Mouse (Mus musculus): Measurements from ENCODE around the gene Amt. TPM values are rescaled to one million over a fixed set of nuclear protein-coding genes. Genes with fewer than 3 reads are reported as not detected.

Gene Amt
- polyA plus RNA-seq, 1 experiment from 2014 or later: 35.9 TPM

DNA sequence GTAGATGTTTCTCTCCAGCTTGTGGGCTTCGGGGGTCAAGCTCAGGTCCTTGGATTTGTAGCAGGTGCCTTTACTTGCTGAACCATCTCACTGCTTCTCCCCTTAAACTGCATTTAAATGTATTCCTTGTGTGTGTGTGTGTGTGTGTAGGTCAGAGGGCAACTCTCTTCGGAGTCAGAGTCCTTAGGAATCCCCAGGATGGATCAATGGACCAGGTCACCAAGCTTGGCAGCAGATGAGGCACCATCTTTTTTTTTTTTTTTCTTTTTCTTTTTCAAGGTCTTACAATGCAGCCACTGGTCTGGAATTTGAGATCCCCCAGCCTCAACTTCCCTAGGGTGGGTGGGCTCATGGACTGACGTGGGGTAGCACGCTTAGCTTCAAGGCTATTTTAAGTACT is 47.8 kb downstream of the Amt start:
- Histone ChIP-seq H3K36me3 (replicated peaks) (peaks cover 11% of the 10 kb centered on the region), H3K9me3 (no peaks in the 10 kb centered on the region), H3K27me3 (replicated peaks; ENCODE audit: low read depth, poor library complexity, severe bottlenecking) (no peaks in the 10 kb centered on the region), H3K4me1 (peaks cover 48% of the 10 kb centered on the region), H3K4me3 (no peak overlapping the region), H3K27ac (replicated peaks) (no peak overlapping the region)
- no peak for DNase-seq (ENCODE audit: low spot score)
- WGBS: 82% methylated on average over 4 of the region's 4 CpGs

DNA sequence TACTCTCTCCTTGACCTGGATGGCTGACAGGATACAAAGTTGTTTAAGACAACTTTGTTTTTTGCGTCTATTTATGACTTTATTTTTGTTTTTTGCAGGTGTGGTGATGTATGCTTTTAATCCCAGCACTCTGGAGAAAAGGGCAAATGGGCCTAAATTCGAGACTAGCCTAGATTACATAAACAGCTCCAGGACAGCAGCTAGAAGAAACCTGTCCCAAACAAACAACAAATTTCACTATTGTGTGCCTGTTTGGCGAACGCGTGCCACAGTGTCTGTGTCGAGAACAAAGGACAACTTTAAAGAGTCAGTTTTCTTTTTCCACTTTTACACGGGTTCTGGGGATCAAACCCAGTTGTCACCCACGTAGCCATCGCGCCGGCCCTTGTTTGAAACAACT is 50.4 kb downstream of the Amt start:
- Histone ChIP-seq H3K9me3 (no peaks in the 10 kb centered on the region), H3K36me3 (replicated peaks) (peaks cover 28% of the 10 kb centered on the region)
- 9% methylated on average over 11 of the region's 11 CpGs for WGBS

DNA sequence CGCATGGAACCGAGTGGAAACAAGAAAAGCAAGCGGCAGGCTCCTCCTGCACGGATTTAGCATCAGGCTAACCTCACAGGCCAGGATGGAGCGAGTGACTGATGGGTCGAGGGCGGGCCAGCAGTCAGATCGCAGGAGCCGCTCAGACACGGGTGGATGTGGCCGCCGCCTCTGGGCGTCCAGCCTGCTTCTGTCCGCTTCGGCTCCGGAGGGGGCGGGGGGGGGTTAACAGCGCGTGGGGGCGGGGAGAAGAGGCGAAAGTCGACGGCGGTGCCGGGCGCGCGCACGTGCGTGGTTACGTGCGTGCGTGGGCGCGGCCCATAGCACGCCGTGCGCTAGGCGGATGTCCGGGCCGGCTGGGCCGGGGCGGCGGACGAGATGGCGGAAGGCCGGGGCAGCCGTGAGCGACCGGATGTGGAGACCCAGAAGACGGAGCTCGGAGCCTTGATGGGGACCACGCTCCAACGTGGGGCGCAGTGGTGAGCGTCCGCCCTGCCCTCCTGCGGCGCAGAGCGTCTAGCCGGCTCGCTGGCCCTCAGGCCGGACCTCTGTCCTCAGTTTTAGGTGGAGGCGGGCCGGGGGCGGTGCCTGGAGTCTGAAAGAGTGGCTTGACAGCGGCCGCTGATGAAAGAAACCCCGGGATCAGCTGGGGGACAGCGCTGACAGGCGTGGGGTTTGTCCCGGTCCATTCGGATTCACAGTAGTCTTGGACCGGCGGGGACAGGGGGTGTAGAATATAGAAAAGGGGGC is 51.1 kb downstream of the Amt start, which contains the start of gene Usp4:
Gene Usp4 (plus strand): TSS at position 314 of the 750 bp plus-strand sequence.
- H3K4me1 ChIP-seq: peaks cover 21% of the 10 kb centered on the region
- H3K36me3 ChIP-seq (replicated peaks): peaks cover 35% of the 10 kb centered on the region
- H3K27ac ChIP-seq (replicated peaks): peak within 1 kb of the TSS; percentile 96
- H3K9me3 ChIP-seq: no peaks in the 10 kb centered on the region
- H3K4me3 ChIP-seq: peak within 1 kb of the TSS; percentile 88
- peak; percentile 94 for DNase-seq (ENCODE audit: low spot score)
- H3K27me3 ChIP-seq (replicated peaks; ENCODE audit: low read depth, poor library complexity, severe bottlenecking): no peaks in the 10 kb centered on the region
- WGBS: under 1% methylated on average over 75 of the region's 75 CpGs

More for the DNA sequence above, 50.4 kb downstream of the Amt start:
- no peak for DNase-seq (ENCODE audit: low spot score)
- Histone ChIP-seq H3K27me3 (replicated peaks; ENCODE audit: low read depth, poor library complexity, severe bottlenecking) (no peaks in the 10 kb centered on the region), H3K27ac (replicated peaks) (peak overlapping the region; percentile 96), H3K4me1 (peaks cover 26% of the 10 kb centered on the region), H3K4me3 (peak overlapping the region; percentile 88)

DNA sequence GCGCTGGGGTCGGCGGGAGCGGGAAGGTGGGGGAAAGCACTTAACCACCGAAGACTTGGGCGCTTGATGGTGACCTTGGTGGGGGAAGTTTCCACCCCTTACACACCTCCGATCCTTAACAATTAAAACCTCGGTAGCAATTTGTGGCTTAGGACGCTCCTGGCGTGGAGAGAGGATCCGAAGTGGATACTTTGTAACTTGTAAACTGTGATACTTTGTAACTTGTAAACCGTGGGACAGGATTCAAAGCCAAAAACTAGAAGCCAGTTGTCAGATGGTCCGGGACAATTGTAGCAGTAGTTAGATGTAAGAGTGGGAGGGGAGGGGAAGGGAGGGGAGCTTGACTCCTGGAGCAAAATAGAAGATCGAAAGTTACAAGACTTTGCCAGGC is 51.6 kb downstream of the Amt start:
- peak overlapping the region; percentile 96 for H3K27ac ChIP-seq (replicated peaks)
- H3K4me3 ChIP-seq: peak overlapping the region; percentile 88
- no peaks in the 10 kb centered on the region for H3K27me3 ChIP-seq (replicated peaks; ENCODE audit: low read depth, poor library complexity, severe bottlenecking)
- peaks cover 41% of the 10 kb centered on the region for H3K36me3 ChIP-seq (replicated peaks)
- DNase-seq (ENCODE audit: low spot score): no peak
- H3K4me1 ChIP-seq: peaks cover 21% of the 10 kb centered on the region
- WGBS: 9% methylated on average over 14 of the region's 14 CpGs
- H3K9me3 ChIP-seq: no peaks in the 10 kb centered on the region

DNA sequence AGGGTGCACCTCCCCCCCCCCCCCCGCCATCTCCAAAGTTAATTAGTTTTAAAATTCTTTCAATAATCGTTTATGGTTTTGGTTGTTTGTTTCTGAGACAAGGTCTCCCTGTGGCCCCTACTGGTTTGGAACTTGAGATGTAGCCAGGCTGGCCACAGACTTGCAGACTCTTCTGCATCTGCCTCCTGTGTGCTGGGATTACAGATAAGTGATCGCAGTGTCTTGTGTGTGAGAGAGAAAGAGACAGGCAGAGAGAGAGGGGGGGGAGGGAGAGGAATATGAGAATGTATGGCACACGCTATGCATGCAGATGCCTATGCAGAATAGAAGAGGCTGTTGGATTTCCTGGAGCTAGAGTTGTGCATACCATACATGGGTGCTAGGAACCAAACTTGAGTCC is 53.1 kb downstream of the Amt start:
- no peak for DNase-seq (ENCODE audit: low spot score)
- no peaks in the 10 kb centered on the region for H3K27me3 ChIP-seq (replicated peaks; ENCODE audit: low read depth, poor library complexity, severe bottlenecking)
- peaks cover 21% of the 10 kb centered on the region for H3K4me1 ChIP-seq
- peaks cover 55% of the 10 kb centered on the region for H3K36me3 ChIP-seq (replicated peaks)
- H3K4me3 ChIP-seq: no peak overlapping the region; the same call in 1 of the 2 replicates
- H3K9me3 ChIP-seq: no peaks in the 10 kb centered on the region
- 91% methylated on average over 4 of the region's 4 CpGs for WGBS
- no peak overlapping the region for H3K27ac ChIP-seq (replicated peaks)

Other genes starting within 250 kb of the Amt start
- gene Gmppb, start 247.6 kb upstream of the Amt start, polyA plus RNA-seq (2016; fragmentation: Nextera tagmentation; extraction: Ambion mirVana): 23.3 and 26.1 TPM in 2 replicates
- 2.7 and 2.8 TPM in 2 replicates for gene Amigo3, start 243.7 kb upstream of the Amt start, polyA plus RNA-seq (2016; fragmentation: Nextera tagmentation; extraction: Ambion mirVana)
- gene Mst1, start 216.4 kb upstream of the Amt start, polyA plus RNA-seq (2016; fragmentation: Nextera tagmentation; extraction: Ambion mirVana): 0.43 and 0.69 TPM in 2 replicates
- gene Rnf123, start 213.5 kb upstream of the Amt start, polyA plus RNA-seq (2016; fragmentation: Nextera tagmentation; extraction: Ambion mirVana): 32.7 and 34.1 TPM in 2 replicates
- gene Apeh, start 202.2 kb upstream of the Amt start, polyA plus RNA-seq (2016; fragmentation: Nextera tagmentation; extraction: Ambion mirVana): 68.3 and 72.8 TPM in 2 replicates
- 1.4 and 1.7 TPM in 2 replicates for gene Bsn, start 106.5 kb upstream of the Amt start, polyA plus RNA-seq (2016; fragmentation: Nextera tagmentation; extraction: Ambion mirVana)
- gene Dag1, start 32.9 kb upstream of the Amt start, polyA plus RNA-seq (2016; fragmentation: Nextera tagmentation; extraction: Ambion mirVana): 70.1 and 73.9 TPM in 2 replicates
- 38.3 and 39.3 TPM in 2 replicates for gene Nicn1, start 6.4 kb upstream of the Amt start, polyA plus RNA-seq (2016; fragmentation: Nextera tagmentation; extraction: Ambion mirVana)
- gene Rhoa, start 9.3 kb downstream of the Amt start, polyA plus RNA-seq (2016; fragmentation: Nextera tagmentation; extraction: Ambion mirVana): 240 and 243 TPM in 2 replicates
- gene Tcta, start 9.3 kb downstream of the Amt start, polyA plus RNA-seq (2016; fragmentation: Nextera tagmentation; extraction: Ambion mirVana): 14.4 and 14.7 TPM in 2 replicates
- 810 and 843 TPM in 2 replicates for gene Gpx1, start 42.0 kb downstream of the Amt start, polyA plus RNA-seq (2016; fragmentation: Nextera tagmentation; extraction: Ambion mirVana)
- 127 and 133 TPM in 2 replicates for gene Usp4, start 51.0 kb downstream of the Amt start, polyA plus RNA-seq (2016; fragmentation: Nextera tagmentation; extraction: Ambion mirVana)
- gene 1700102P08Rik, start 96.0 kb downstream of the Amt start, polyA plus RNA-seq (2016; fragmentation: Nextera tagmentation; extraction: Ambion mirVana): 0.67 and 1.0 TPM in 2 replicates
- 0.93 and 1.1 TPM in 2 replicates for gene Ccdc36, start 131.6 kb downstream of the Amt start, polyA plus RNA-seq (2016; fragmentation: Nextera tagmentation; extraction: Ambion mirVana)
- gene BC048562, start 139.6 kb downstream of the Amt start, polyA plus RNA-seq (2016; fragmentation: Nextera tagmentation; extraction: Ambion mirVana): not detected in 2 replicates
- 56.6 and 57.5 TPM in 2 replicates for gene Ccdc71, start 163.7 kb downstream of the Amt start, polyA plus RNA-seq (2016; fragmentation: Nextera tagmentation; extraction: Ambion mirVana)
- gene Klhdc8b, start 164.7 kb downstream of the Amt start, polyA plus RNA-seq (2016; fragmentation: Nextera tagmentation; extraction: Ambion mirVana): 21.6 and 24.2 TPM in 2 replicates
- 33.2 and 33.5 TPM in 2 replicates for gene Lamb2, start 182.9 kb downstream of the Amt start, polyA plus RNA-seq (2016; fragmentation: Nextera tagmentation; extraction: Ambion mirVana)
- gene Usp19, start 193.7 kb downstream of the Amt start, polyA plus RNA-seq (2016; fragmentation: Nextera tagmentation; extraction: Ambion mirVana): 84.7 and 93.7 TPM in 2 replicates
- 118 and 119 TPM in 2 replicates for gene Qars, start 210.9 kb downstream of the Amt start, polyA plus RNA-seq (2016; fragmentation: Nextera tagmentation; extraction: Ambion mirVana)
- 167 and 168 TPM in 2 replicates for gene Qrich1, start 220.0 kb downstream of the Amt start, polyA plus RNA-seq (2016; fragmentation: Nextera tagmentation; extraction: Ambion mirVana)